Mouse (Mus musculus) kidney, embryonic 14.5 days (tissue): ENCODE measurements around the gene Tiam2. TPM values are rescaled to one million over a fixed set of nuclear protein-coding genes. Genes with fewer than 3 reads are reported as not detected.

Source experiments
- ATAC-seq: fragments of 200-750 bp; cut with Nextera tagmentation; 2 replicates; pipeline ENCODE4 v1.8.0; 2017; ENCODE audit warnings: moderate number of reproducible peaks, mild to moderate bottlenecking, moderate TSS enrichment, moderate library complexity; ENCODE audit not compliant: low FRiP score, low TSS enrichment
- H3K27ac ChIP-seq: fragments of 300-500 bp; sonication (generic); 2 replicates; pipeline ENCODE4 v1.5.1; 2014; ENCODE audit warnings: low read depth, mild to moderate bottlenecking, low read length, moderate library complexity, mixed read lengths
- H3K27me3 ChIP-seq: fragments of 300-500 bp; sonication (generic); 2 replicates; pipeline ENCODE4 v1.6.1; 2014; ENCODE audit warnings: mild to moderate bottlenecking, low read length; ENCODE audit not compliant: control insufficient read depth, insufficient read depth
- H3K36me3 ChIP-seq: fragments of 300-500 bp; sonication (generic); 2 replicates; pipeline ENCODE4 v1.6.1; 2014; ENCODE audit warnings: low read length, mixed read lengths; ENCODE audit not compliant: control insufficient read depth, insufficient read depth
- H3K4me1 ChIP-seq: fragments of 300-500 bp; sonication (generic); 2 replicates; pipeline ENCODE4 v1.6.1; 2014; ENCODE audit warnings: low read length, mixed read lengths; ENCODE audit not compliant: control insufficient read depth, insufficient read depth
- H3K4me2 ChIP-seq: fragments of 300-500 bp; sonication (generic); replicated peaks from 2 replicates; pipeline ENCODE4 v1.6.1; 2014; ENCODE audit warnings: low read depth, mild to moderate bottlenecking, low read length
- H3K4me3 ChIP-seq: fragments of 300-500 bp; sonication (generic); 2 replicates; pipeline ENCODE4 v1.5.1; 2014; ENCODE audit warnings: mild to moderate bottlenecking, low read length
- H3K9ac ChIP-seq: fragments of 300-500 bp; sonication (generic); 2 replicates; pipeline ENCODE4 v1.6.1; 2014; ENCODE audit warnings: low read depth, mild to moderate bottlenecking, low read length, moderate library complexity
- H3K9me3 ChIP-seq: fragments of 300-500 bp; sonication (generic); 2 replicates; pipeline ENCODE4 v1.6.1; 2016; ENCODE audit warnings: low read length; ENCODE audit not compliant: control insufficient read depth
- WGBS: fragments of 180-500 bp; shearing (Covaris S2); extraction: QIAGEN DNeasy Blood & Tissue Kit; methylation state at CpG from one replicate; pipeline ENCODE4 v1.1.7; 2014; 5-methylcytosine and 5-hydroxymethylcytosine counted together
- polyA plus RNA-seq: library from polyadenylated mRNA; unstranded; fragments of >200 nt; fragmentation: Nextera tagmentation; extraction: Ambion mirVana; gene quantifications from 2 replicates; pipeline ENCODE4 v1.2.1, GENCODE M21; 2014

Tiam2 gene
- polyA plus RNA-seq, 1 experiment from 2014 or later = 4.5 TPM

- WGBS = 8% methylated on average over 46 of the region's 60 CpGs
- no peaks in the 10 kb centered on the region for H3K27me3 ChIP-seq
- ATAC-seq = peak; percentile 99
- peak overlapping the region; percentile 58 for H3K4me2 ChIP-seq
- peak overlapping the region; percentile 56; the same call in 1 of the 2 replicates for H3K9ac ChIP-seq
- no peaks in the 10 kb centered on the region for H3K9me3 ChIP-seq
- H3K27ac ChIP-seq = no peak overlapping the region
- no peaks in the 10 kb centered on the region for H3K4me1 ChIP-seq
- no peaks in the 10 kb centered on the region for H3K36me3 ChIP-seq
- peak overlapping the region; percentile 32 for H3K4me3 ChIP-seq
These were observed 12.4 kb upstream of the Tiam2 start for GRCm38 (mm10) chr17:3313711-3314624.

- no peak for ATAC-seq
These were observed 11.8 kb upstream of the Tiam2 start for GRCm38 (mm10) chr17:3314625-3315020.

GRCm38 (mm10) chr17:3315581-3315980 lies 10.8 kb upstream of the Tiam2 start:
- Histone ChIP-seq H3K4me2 (no peak overlapping the region), H3K27ac (no peak overlapping the region), H3K4me1 (no peaks in the 10 kb centered on the region), H3K9ac (no peak overlapping the region), H3K27me3 (no peaks in the 10 kb centered on the region), H3K4me3 (no peak overlapping the region), H3K36me3 (no peaks in the 10 kb centered on the region), H3K9me3 (no peaks in the 10 kb centered on the region)
- WGBS = 73% methylated on average over 4 of the region's 4 CpGs
- no peak for ATAC-seq

More at GRCm38 (mm10) chr17:3314625-3315020, 11.8 kb upstream of the Tiam2 start:
- H3K9ac ChIP-seq = peak overlapping the region; percentile 56; the same call in 1 of the 2 replicates
- H3K27me3 ChIP-seq = no peaks in the 10 kb centered on the region
- H3K36me3 ChIP-seq = no peaks in the 10 kb centered on the region
- no peaks in the 10 kb centered on the region for H3K4me1 ChIP-seq
- peak overlapping the region; percentile 32 for H3K4me3 ChIP-seq
- no peaks in the 10 kb centered on the region for H3K9me3 ChIP-seq
- H3K4me2 ChIP-seq = peak overlapping the region; percentile 58
- 36% methylated on average over 3 of the region's 3 CpGs for WGBS
- H3K27ac ChIP-seq = no peak overlapping the region

- Histone ChIP-seq H3K9ac (peak overlapping the region; percentile 61), H3K27me3 (0 out of 2 replicates have a peak, but pooled peaks cover 5% of the 10 kb centered on the region), H3K4me3 (peak overlapping the region; percentile 61), H3K4me1 (no peaks in the 10 kb centered on the region), H3K27ac (no peak overlapping the region), H3K4me2 (peak overlapping the region; percentile 87), H3K9me3 (no peaks in the 10 kb centered on the region), H3K36me3 (no peaks in the 10 kb centered on the region)
- WGBS = under 1% methylated on average over 25 of the region's 25 CpGs
- ATAC-seq = peak; percentile 28
These were observed 518 bp downstream of the Tiam2 start for GRCm38 (mm10) chr17:3326903-3327279.

GRCm38 (mm10) chr17:3327335-3327734 lies 962 bp downstream of the Tiam2 start:
- no peak for ATAC-seq
- H3K4me3 ChIP-seq = peak overlapping the region; percentile 61

GRCm38 (mm10) chr17:3328820-3329219 lies 2.4 kb downstream of the Tiam2 start:
- 86% methylated on average over 4 of the region's 4 CpGs for WGBS
- Histone ChIP-seq H3K27ac (no peak overlapping the region), H3K4me3 (no peak overlapping the region), H3K4me2 (no peak overlapping the region), H3K4me1 (no peaks in the 10 kb centered on the region), H3K36me3 (no peaks in the 10 kb centered on the region), H3K9me3 (no peaks in the 10 kb centered on the region), H3K27me3 (0 out of 2 replicates have a peak, but pooled peaks cover 5% of the 10 kb centered on the region), H3K9ac (no peak overlapping the region)
- ATAC-seq = no peak

More at GRCm38 (mm10) chr17:3327335-3327734, 962 bp downstream of the Tiam2 start:
- peak overlapping the region; percentile 61; the same call in 1 of the 2 replicates for H3K9ac ChIP-seq
- peak overlapping the region; percentile 87 for H3K4me2 ChIP-seq
- no peaks in the 10 kb centered on the region for H3K4me1 ChIP-seq
- H3K27ac ChIP-seq = no peak overlapping the region
- H3K27me3 ChIP-seq = 0 out of 2 replicates have a peak, but pooled peaks cover 5% of the 10 kb centered on the region
- H3K9me3 ChIP-seq = no peaks in the 10 kb centered on the region
- WGBS = 4% methylated on average over 14 of the region's 14 CpGs
- no peaks in the 10 kb centered on the region for H3K36me3 ChIP-seq

- H3K4me2 ChIP-seq = no peak overlapping the region
- no peak overlapping the region for H3K27ac ChIP-seq
- 88% methylated on average over 4 of the region's 4 CpGs for WGBS
- ATAC-seq = no peak
- H3K36me3 ChIP-seq = no peaks in the 10 kb centered on the region
- H3K9ac ChIP-seq = no peak overlapping the region
- H3K4me3 ChIP-seq = no peak overlapping the region
- 0 out of 2 replicates have a peak, but pooled peaks cover 5% of the 10 kb centered on the region for H3K27me3 ChIP-seq
- no peaks in the 10 kb centered on the region for H3K4me1 ChIP-seq
- H3K9me3 ChIP-seq = no peaks in the 10 kb centered on the region
These were observed 3.1 kb downstream of the Tiam2 start for GRCm38 (mm10) chr17:3329429-3329828.

GRCm38 (mm10) chr17:3331721-3332461 lies 5.5 kb downstream of the Tiam2 start:
- Histone ChIP-seq H3K9me3 (no peaks in the 10 kb centered on the region), H3K36me3 (no peaks in the 10 kb centered on the region), H3K9ac (no peak overlapping the region), H3K4me3 (no peak overlapping the region), H3K27me3 (0 out of 2 replicates have a peak, but pooled peaks cover 5% of the 10 kb centered on the region), H3K4me2 (no peak overlapping the region), H3K27ac (no peak overlapping the region), H3K4me1 (peaks cover 4% of the 10 kb centered on the region; the same call in 1 of the 2 replicates)
- ATAC-seq = no peak
- WGBS = 40% methylated on average over 7 of the region's 7 CpGs
